8 mouse cellular contexts compared by ENCODE assay signal in the genomic region with DNA sequence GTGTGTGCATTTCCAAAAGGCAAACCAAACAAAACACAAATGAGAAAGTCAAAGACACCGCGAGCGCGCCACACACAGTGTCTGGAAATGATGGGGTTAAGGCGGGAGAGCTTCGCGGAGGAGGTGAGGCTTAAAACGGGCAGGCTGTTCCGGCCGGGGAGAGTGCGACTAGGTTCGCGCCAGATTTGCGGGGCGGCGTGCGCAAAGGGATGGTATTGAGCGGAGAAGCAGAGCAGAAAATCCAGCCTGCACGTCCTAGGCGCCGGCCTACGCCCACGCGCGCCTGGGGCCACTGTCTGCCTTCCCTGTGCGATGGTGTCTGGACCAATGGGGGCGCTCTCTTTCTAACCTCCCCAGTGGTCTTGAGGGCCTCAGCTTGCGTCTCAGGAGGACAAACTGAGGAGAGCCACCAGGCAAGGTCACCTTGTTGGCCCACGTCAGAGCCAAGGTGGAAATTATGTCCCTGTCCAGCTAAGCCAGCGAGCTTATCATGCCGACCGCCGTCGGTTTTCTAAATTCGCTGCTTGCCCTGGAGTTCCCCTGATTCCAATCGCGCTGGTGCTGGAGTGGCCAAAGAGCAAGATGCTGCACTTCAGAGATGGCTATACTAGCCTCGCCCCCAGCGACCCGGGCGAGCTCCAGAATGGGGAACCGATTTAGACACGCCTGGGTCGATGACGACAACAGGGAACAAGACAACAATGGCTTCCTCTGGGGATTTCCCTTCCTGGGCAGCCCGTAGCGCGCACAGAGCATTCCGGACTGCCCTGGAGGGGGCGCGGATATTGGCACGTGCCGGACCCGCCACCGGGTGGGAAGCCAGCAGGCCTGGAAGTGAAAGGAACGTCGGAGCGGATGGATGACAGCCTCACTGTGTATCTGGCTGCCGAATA. TPM values are rescaled to one million over a fixed set of nuclear protein-coding genes. Genes with fewer than 3 reads are reported as not detected.
DNase-seq lines count a peak whose midpoint lies in the region; ATAC-seq lines count a peak whose summit lies in the region.

No protein-coding gene starts in this region.

- peaks cover 90% of the 10 kb centered on the region for H3K27me3 ChIP-seq in embryonic facial prominence, embryonic 15.5 days

- H3K9ac ChIP-seq in embryonic facial prominence, embryonic 15.5 days: no peak overlapping the region

- no peak for ATAC-seq in embryonic facial prominence, embryonic 15.5 days (ENCODE audit: insufficient number of reproducible peaks, low FRiP score, low TSS enrichment, low read depth)

- H3K4me3 ChIP-seq in embryonic facial prominence, embryonic 15.5 days (replicated peaks): peak overlapping the region; percentile 45

- H3K36me3 ChIP-seq in embryonic facial prominence, embryonic 15.5 days: no peaks in the 10 kb centered on the region

- intact Hi-C loops in heart, postnatal 14 days (cut with DNase I): no loop called here

- H3K4me2 ChIP-seq in embryonic facial prominence, embryonic 15.5 days (replicated peaks): peak overlapping the region; percentile 79

- WGBS in embryonic facial prominence, embryonic 15.5 days: under 1% methylated on average over 59 of the region's 59 CpGs

- peak; percentile 35 for DNase-seq in ovary, postnatal 36 days (ENCODE audit: low spot score)
- DNase-seq in ovary, postnatal 10 days (ENCODE audit: low spot score): no peak
- peak; percentile 59 to 66 for DNase-seq in heart, postnatal 14 days
- DNase-seq in kidney, postnatal 25 days: peak; percentile 45 to 65
- DNase-seq in lung, postnatal 25 days (ENCODE audit: low spot score): peak; percentile 78
- peak; percentile 61 for DNase-seq in retina, embryonic 14.5 days (ENCODE audit: low spot score)
- no peak for DNase-seq in cerebellum, postnatal 36 days

- H3K4me1 ChIP-seq in embryonic facial prominence, embryonic 15.5 days: peaks cover 34% of the 10 kb centered on the region

- no peaks in the 10 kb centered on the region for H3K9me3 ChIP-seq in embryonic facial prominence, embryonic 15.5 days (replicated peaks)

- H3K27ac ChIP-seq in embryonic facial prominence, embryonic 15.5 days (replicated peaks): no peak overlapping the region

RNA-seq across cellular contexts. Expression of a gene that starts 11.0 kb away (rescaled TPM):
- not detected in 2 replicates for polyA plus RNA-seq in embryonic facial prominence, embryonic 15.5 days (2015; fragmentation: Nextera tagmentation; extraction: Ambion mirVana)
- total RNA-seq in heart, postnatal 14 days (2021): not detected

RNA-seq across cellular contexts. Expression of a gene that starts 13.0 kb away (rescaled TPM):
- 0.60 and 0.92 TPM in 2 replicates for polyA plus RNA-seq in embryonic facial prominence, embryonic 15.5 days (2015; fragmentation: Nextera tagmentation; extraction: Ambion mirVana)
- total RNA-seq in heart, postnatal 14 days (2021): under 1 TPM in 1 of 2 experiments, not detected in 1; 0.27 TPM

RNA-seq across cellular contexts. Expression of a gene that starts 21.5 kb away (rescaled TPM):
- polyA plus RNA-seq in embryonic facial prominence, embryonic 15.5 days (2015; fragmentation: Nextera tagmentation; extraction: Ambion mirVana): 10.2 and 13.7 TPM in 2 replicates
- 100 to 1,000 TPM; 102 to 129 TPM for total RNA-seq in heart, postnatal 14 days (2021)

RNA-seq across cellular contexts. Expression of a gene that starts 40.5 kb away (rescaled TPM):
- 23.5 and 26.4 TPM in 2 replicates for polyA plus RNA-seq in embryonic facial prominence, embryonic 15.5 days (2015; fragmentation: Nextera tagmentation; extraction: Ambion mirVana)
- total RNA-seq in heart, postnatal 14 days (2021): 10 to 100 TPM; 13.5 to 14.8 TPM

RNA-seq across cellular contexts. Expression of a gene that starts 43.6 kb away (rescaled TPM):
- not detected in 2 replicates for polyA plus RNA-seq in embryonic facial prominence, embryonic 15.5 days (2015; fragmentation: Nextera tagmentation; extraction: Ambion mirVana)
- total RNA-seq in heart, postnatal 14 days (2021): not detected

Comparison
In these comparisons a context has a peak if more than half of its experiments do, and no peak if none do; other contexts are left out.
1. DNase-seq: peak in ovary, postnatal 36 days (single experiment), heart, postnatal 14 days (2 of 2), kidney, postnatal 25 days (2 of 2), lung, postnatal 25 days (single experiment) and retina, embryonic 14.5 days (single experiment); none in ovary, postnatal 10 days (single experiment) and cerebellum, postnatal 36 days (0 of 2).